Mouse (Mus musculus): ENCODE measurements around the gene Glis1. TPM values are rescaled to one million over a fixed set of nuclear protein-coding genes. Genes with fewer than 3 reads are reported as not detected.

Glis1 gene
- total RNA-seq, 1 experiment: 0.98 TPM

DNA sequence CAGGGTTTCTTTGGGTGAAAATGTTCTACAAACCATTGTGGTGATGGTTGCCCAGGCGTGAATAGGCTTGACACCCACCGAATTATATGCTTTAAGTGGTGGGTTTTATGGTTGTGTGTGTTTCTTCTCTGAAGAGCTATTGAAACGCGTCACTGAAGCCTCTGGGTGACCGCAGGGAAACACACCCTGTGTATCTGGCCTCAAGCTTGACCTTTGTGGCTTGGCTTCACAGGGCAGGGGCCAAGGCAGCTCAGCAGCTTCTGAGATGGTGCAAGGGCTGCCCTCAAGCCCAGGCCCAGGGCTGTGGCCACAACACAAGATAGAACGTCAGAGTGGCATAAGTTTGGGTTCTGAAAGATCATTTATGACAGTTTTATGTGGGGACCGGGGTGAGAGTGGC, 167.9 kb downstream of the Glis1 start:
- no peak overlapping the region for H3K9ac ChIP-seq (ENCODE audit: insufficient read depth, low read depth, low read length, poor library complexity, severe bottlenecking)
- no peaks in the 10 kb centered on the region for H3K9me3 ChIP-seq (ENCODE audit: control insufficient read depth, insufficient read depth, low read depth, low read length)
- H3K4me1 ChIP-seq (ENCODE audit: control insufficient read depth in 2 of 2, insufficient read depth in 2 of 2, low read length in 2 of 2, poor library complexity in 1 of 2): peaks cover 2 to 6% of the 10 kb centered on the region in 2 experiments; a peak in 1 of 4 replicates
- in situ Hi-C loops (cut with MboI; ENCODE audit: low sequenced_read_pairs in 2 of 2, unreplicated experiment in 2 of 2): no loop called here
- no peak overlapping the region for H3K4me3 ChIP-seq (ENCODE audit: insufficient read depth in 1 of 2, low read depth in 1 of 2, low read length in 2 of 2, poor library complexity in 1 of 2, severe bottlenecking in 1 of 2)
- no peak for DNase-seq (ENCODE audit: low read depth, low spot score)
- H3K27ac ChIP-seq (ENCODE audit: insufficient read depth, low read depth, low read length, poor library complexity, severe bottlenecking): no peak overlapping the region
- TF ChIP-seq CHD2 (IDR thresholded peaks at IDR 0.05; ENCODE audit: low read depth, low read length) (no peak), ZC3H11A (IDR thresholded peaks at IDR 0.05; ENCODE audit: borderline replicate concordance, low read depth, low read length) (no peak), HCFC1 (IDR thresholded peaks at IDR 0.05; ENCODE audit: borderline replicate concordance, insufficient read depth, low read length) (no peak), ZNF384 (IDR thresholded peaks at IDR 0.05; ENCODE audit: low read depth, low read length) (no peak), MAFK (IDR thresholded peaks at IDR 0.05; ENCODE audit: insufficient read depth, low read depth, low read length) (no peak)
- no peaks in the 10 kb centered on the region for H3K36me3 ChIP-seq (ENCODE audit: control insufficient read depth, insufficient read depth, low read length, poor library complexity, severe bottlenecking)

DNA sequence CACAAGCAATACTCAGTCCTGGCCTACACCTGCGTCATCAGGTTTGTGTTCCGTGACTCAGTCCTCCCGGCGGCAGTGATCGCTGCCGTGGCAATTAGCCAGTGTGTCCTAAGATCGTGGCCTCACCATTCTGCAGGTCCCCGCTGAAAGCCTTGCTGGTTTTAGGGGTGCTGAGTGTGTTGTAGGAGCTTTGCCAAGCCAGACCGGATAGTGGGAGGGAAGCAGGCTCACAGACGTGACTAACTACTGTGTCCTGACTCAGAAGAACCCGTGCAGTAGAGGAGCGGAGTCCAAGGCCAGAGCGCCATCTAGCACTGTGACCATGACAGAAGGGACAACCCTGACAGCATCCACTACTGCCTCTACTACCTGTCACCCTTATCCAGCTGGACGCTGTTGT, 168.4 kb downstream of the Glis1 start:
- in situ Hi-C loops (cut with MboI; ENCODE audit: low sequenced_read_pairs in 2 of 2, unreplicated experiment in 2 of 2): no loop called here
- Histone ChIP-seq H3K4me3 (ENCODE audit: insufficient read depth in 1 of 2, low read depth in 1 of 2, low read length in 2 of 2, poor library complexity in 1 of 2, severe bottlenecking in 1 of 2) (no peak overlapping the region), H3K9ac (ENCODE audit: insufficient read depth, low read depth, low read length, poor library complexity, severe bottlenecking) (no peak overlapping the region), H3K27ac (ENCODE audit: insufficient read depth, low read depth, low read length, poor library complexity, severe bottlenecking) (no peak overlapping the region), H3K9me3 (ENCODE audit: control insufficient read depth, insufficient read depth, low read depth, low read length) (no peaks in the 10 kb centered on the region), H3K36me3 (ENCODE audit: control insufficient read depth, insufficient read depth, low read length, poor library complexity, severe bottlenecking) (no peaks in the 10 kb centered on the region), H3K4me1 (ENCODE audit: control insufficient read depth in 2 of 2, insufficient read depth in 2 of 2, low read length in 2 of 2, poor library complexity in 1 of 2) (peaks cover 2% of the 10 kb centered on the region in 2 experiments; a peak in 1 of 4 replicates)
- TF ChIP-seq CHD2 (IDR thresholded peaks at IDR 0.05; ENCODE audit: low read depth, low read length) (no peak), ZC3H11A (IDR thresholded peaks at IDR 0.05; ENCODE audit: borderline replicate concordance, low read depth, low read length) (no peak), MAFK (IDR thresholded peaks at IDR 0.05; ENCODE audit: insufficient read depth, low read depth, low read length) (no peak), ZNF384 (IDR thresholded peaks at IDR 0.05; ENCODE audit: low read depth, low read length) (no peak), HCFC1 (IDR thresholded peaks at IDR 0.05; ENCODE audit: borderline replicate concordance, insufficient read depth, low read length) (no peak)
- no peak for DNase-seq (ENCODE audit: low read depth, low spot score)

DNA sequence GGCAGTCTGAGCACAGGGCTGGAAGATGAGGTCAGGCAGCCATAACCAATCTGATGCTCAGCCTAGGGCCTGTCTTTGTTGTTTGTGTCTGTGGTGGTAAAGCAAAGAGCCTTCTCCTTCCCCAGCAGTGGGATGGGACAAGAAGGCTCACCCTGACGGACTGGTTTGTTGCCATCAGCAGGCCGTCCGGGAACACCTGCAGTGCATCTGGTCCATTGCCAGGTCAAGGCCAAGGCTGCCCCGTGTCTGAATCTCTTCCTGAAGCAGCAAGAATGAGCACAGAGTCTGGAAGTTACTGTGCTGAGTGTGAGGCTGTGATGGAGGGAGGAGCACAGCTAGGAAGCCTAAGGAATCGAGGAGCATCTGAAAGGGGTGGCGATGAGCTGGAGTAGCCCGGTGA, 168.8 kb downstream of the Glis1 start:
- H3K9me3 ChIP-seq (ENCODE audit: control insufficient read depth, insufficient read depth, low read depth, low read length): no peaks in the 10 kb centered on the region
- no peak overlapping the region for H3K4me3 ChIP-seq (ENCODE audit: insufficient read depth in 1 of 2, low read depth in 1 of 2, low read length in 2 of 2, poor library complexity in 1 of 2, severe bottlenecking in 1 of 2)
- no peak for DNase-seq (ENCODE audit: low read depth, low spot score)
- TF ChIP-seq MAFK (IDR thresholded peaks at IDR 0.05; ENCODE audit: insufficient read depth, low read depth, low read length): no peak
- no peak for TF ChIP-seq CHD2 (IDR thresholded peaks at IDR 0.05; ENCODE audit: low read depth, low read length)
- no peak for TF ChIP-seq ZNF384 (IDR thresholded peaks at IDR 0.05; ENCODE audit: low read depth, low read length)
- no peak for TF ChIP-seq ZC3H11A (IDR thresholded peaks at IDR 0.05; ENCODE audit: borderline replicate concordance, low read depth, low read length)
- TF ChIP-seq HCFC1 (IDR thresholded peaks at IDR 0.05; ENCODE audit: borderline replicate concordance, insufficient read depth, low read length): no peak
- no peak overlapping the region for H3K27ac ChIP-seq (ENCODE audit: insufficient read depth, low read depth, low read length, poor library complexity, severe bottlenecking)
- in situ Hi-C loops (cut with MboI; ENCODE audit: low sequenced_read_pairs in 2 of 2, unreplicated experiment in 2 of 2): no loop called here
- H3K9ac ChIP-seq (ENCODE audit: insufficient read depth, low read depth, low read length, poor library complexity, severe bottlenecking): no peak overlapping the region
- H3K4me1 ChIP-seq (ENCODE audit: control insufficient read depth in 2 of 2, insufficient read depth in 2 of 2, low read length in 2 of 2, poor library complexity in 1 of 2): peaks cover 0 to under 1% of the 10 kb centered on the region in 2 experiments; a peak in 1 of 4 replicates
- no peaks in the 10 kb centered on the region for H3K36me3 ChIP-seq (ENCODE audit: control insufficient read depth, insufficient read depth, low read length, poor library complexity, severe bottlenecking)

DNA sequence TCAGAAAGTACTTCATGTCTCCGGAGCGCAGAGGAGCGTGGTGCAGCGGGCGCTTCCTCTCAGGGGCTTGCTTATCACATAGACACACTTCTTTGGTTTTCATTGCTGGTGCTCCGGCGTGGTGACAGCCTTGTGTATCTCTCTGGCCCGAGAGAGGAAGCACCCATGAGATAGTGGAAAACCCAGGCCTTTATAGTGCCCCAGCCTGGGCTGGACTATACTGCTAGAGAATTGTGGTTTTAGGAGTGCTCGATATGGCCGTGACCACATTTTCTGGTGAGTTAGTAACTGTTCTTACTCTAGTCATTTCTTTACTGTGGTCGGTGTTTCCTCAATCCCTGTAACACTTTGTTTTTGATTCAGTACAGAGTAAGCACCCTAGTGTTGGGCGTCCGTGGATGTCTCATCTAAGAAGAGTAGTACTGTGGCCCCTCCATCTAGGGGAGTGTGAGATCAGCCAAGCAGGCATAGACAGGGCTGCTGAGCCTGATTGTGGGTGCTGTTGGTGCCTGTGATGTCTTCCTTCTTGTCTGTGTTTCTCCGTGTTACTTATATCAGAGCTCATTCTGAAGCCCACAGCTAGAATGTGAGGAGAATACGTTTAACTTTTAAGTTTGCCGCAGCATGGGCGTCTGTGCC, 171.7 kb downstream of the Glis1 start:
- no peak overlapping the region for H3K27ac ChIP-seq (ENCODE audit: insufficient read depth, low read depth, low read length, poor library complexity, severe bottlenecking)
- H3K4me1 ChIP-seq (ENCODE audit: control insufficient read depth in 2 of 2, insufficient read depth in 2 of 2, low read length in 2 of 2, poor library complexity in 1 of 2): no peaks in the 10 kb centered on the region
- TF ChIP-seq ZC3H11A (IDR thresholded peaks at IDR 0.05; ENCODE audit: borderline replicate concordance, low read depth, low read length) (no peak), HCFC1 (IDR thresholded peaks at IDR 0.05; ENCODE audit: borderline replicate concordance, insufficient read depth, low read length) (no peak), ZNF384 (IDR thresholded peaks at IDR 0.05; ENCODE audit: low read depth, low read length) (no peak), MAFK (IDR thresholded peaks at IDR 0.05; ENCODE audit: insufficient read depth, low read depth, low read length) (no peak), CHD2 (IDR thresholded peaks at IDR 0.05; ENCODE audit: low read depth, low read length) (no peak)
- H3K4me3 ChIP-seq (ENCODE audit: insufficient read depth in 1 of 2, low read depth in 1 of 2, low read length in 2 of 2, poor library complexity in 1 of 2, severe bottlenecking in 1 of 2): no peak overlapping the region
- DNase-seq (ENCODE audit: low read depth, low spot score): no peak
- H3K36me3 ChIP-seq (ENCODE audit: control insufficient read depth, insufficient read depth, low read length, poor library complexity, severe bottlenecking): no peaks in the 10 kb centered on the region
- H3K9ac ChIP-seq (ENCODE audit: insufficient read depth, low read depth, low read length, poor library complexity, severe bottlenecking): no peak overlapping the region
- no peaks in the 10 kb centered on the region for H3K9me3 ChIP-seq (ENCODE audit: control insufficient read depth, insufficient read depth, low read depth, low read length)
- in situ Hi-C loops (cut with MboI; ENCODE audit: low sequenced_read_pairs in 2 of 2, unreplicated experiment in 2 of 2): no loop called here

All from ES-E14 (cell line).